Mouse (Mus musculus): ENCODE measurements at regions not wholly inside any gene's neighbourhood (a gene's known extent, or its start where the extent isn't known, plus 50 kb on each side); places are given as distances from the start of the nearest gene placed in this dataset.

DNA sequence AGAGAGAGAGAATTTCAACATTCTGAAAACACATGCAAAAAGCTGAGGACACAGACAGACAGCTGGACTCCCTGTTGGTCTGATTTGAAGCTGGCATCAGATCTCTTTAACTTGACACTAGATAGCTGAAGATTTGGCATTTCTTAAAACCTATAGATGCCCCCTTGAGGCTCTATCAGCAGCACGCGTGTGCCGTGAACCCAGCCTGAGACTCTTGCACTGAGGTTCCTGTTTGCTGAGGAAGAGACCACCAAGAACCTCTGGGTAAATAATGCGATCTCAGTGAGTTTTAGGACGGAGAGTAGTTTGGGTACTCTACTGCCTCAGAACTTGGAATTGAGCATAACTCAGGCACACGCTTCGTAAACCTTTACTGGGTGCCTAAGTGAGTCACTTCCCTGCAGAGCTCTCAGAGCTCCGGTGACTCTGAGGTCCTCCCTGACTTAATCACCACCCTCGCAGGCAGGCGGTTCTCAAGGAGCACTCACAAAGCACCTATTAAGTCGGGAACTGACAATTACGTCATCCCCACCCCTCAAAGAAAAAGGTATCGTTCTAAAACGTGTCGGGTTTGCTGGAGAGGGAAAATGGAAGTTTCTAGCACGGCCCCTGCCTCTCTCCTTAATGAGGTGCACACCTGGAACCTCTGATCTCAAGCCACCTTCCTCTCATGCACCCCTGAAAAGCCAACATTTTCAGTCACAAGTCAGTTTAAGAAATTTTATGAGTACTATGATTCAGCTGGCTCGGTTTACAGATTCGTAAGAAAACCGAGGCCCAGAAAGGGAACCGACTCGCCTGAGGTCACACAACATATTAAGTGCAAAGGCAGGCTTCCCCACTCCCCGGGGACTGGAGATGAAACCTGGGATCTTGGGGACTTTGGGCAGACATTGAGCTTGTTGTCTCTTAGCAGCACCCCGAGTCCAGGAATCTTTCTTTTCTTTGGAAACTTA is 107.7 kb upstream of the Cpm start:
- TF ChIP-seq CTCF (IDR thresholded peaks at IDR 0.05; ENCODE audit: low read depth): no peak
- TF ChIP-seq EP300 (optimal IDR thresholded peaks at IDR 0.05): no peak
